In genomic region chr9:15681855-15682466, GRCm38 (mm10) we compare ENCODE assay signal across 9 mouse cellular contexts. TPM values are rescaled to one million over a fixed set of nuclear protein-coding genes. Genes with fewer than 3 reads are reported as not detected.
DNase-seq lines count a peak whose midpoint lies in the region; ATAC-seq lines count a peak whose summit lies in the region.
"Had no signal": no experiment of that assay in that cellular context is flagged by ENCODE, and none has a peak within 500 bp of the region (broad histone marks: within the 10 kb centered on the region; RNA-seq: fewer than 3 reads in every experiment).

No protein-coding gene starts in this region.

- no peaks in the 10 kb centered on the region for H3K9me3 ChIP-seq in lung, embryonic 15.5 days

- no peak overlapping the region for H3K4me2 ChIP-seq in lung, embryonic 15.5 days

- H3K27me3 ChIP-seq in lung, embryonic 15.5 days = no peaks in the 10 kb centered on the region

- no peaks in the 10 kb centered on the region for H3K36me3 ChIP-seq in lung, embryonic 15.5 days

- ATAC-seq in hematopoietic stem cell, adult 5-6 weeks (replicated peaks in 1 of 2; ENCODE audit: insufficient read depth in 1 of 2, low FRiP score in 2 of 2, low TSS enrichment in 1 of 2, low read depth in 1 of 2, poor library complexity in 2 of 2, severe bottlenecking in 2 of 2) = peak; percentile 61 to 75
- peak; percentile 81 for ATAC-seq in lung, embryonic 15.5 days (ENCODE audit: borderline replicate concordance, extremely low read depth, low FRiP score, low TSS enrichment)

- no peak overlapping the region for H3K27ac ChIP-seq in lung, embryonic 15.5 days
- H3K27ac ChIP-seq: macrophage had no signal

- WGBS in lung, embryonic 15.5 days = 10% methylated on average over 2 of the region's 2 CpGs

- no peaks in the 10 kb centered on the region for H3K4me1 ChIP-seq in lung, embryonic 15.5 days

- peak; percentile 29 for DNase-seq in Muller cell, postnatal 12 days (ENCODE audit: inconsistent ontology term)
- peak; percentile 26 for DNase-seq in cerebellum, adult 9-10 months
- peak; percentile 50 to 86 for DNase-seq in frontal cortex, adult 2 months (ENCODE audit: extremely low spot score in 1 of 2, low spot score in 1 of 2)
- DNase-seq in layer of hippocampus, adult 8-10 months (ENCODE audit: low spot score in 2 of 2) = peak; percentile 67 to 78
- peak; percentile 84 for DNase-seq in retina, postnatal 1 day
- DNase-seq in urinary bladder, postnatal 25 days (ENCODE audit: low spot score) = peak; percentile 45

- H3K9ac ChIP-seq in lung, embryonic 15.5 days = no peak overlapping the region

- no peak overlapping the region for H3K4me3 ChIP-seq in lung, embryonic 15.5 days

RNA-seq across cellular contexts. Expression of gene Slc36a4, which starts 27.6 kb away (rescaled TPM):
- 21.5 and 23.6 TPM in 2 replicates for polyA plus RNA-seq in frontal cortex, adult 2 months (2012; rRNA removed)
- total RNA-seq in hematopoietic stem cell, adult 5-6 weeks (2017) = 7.3 and 8.9 TPM in 2 replicates
- total RNA-seq in layer of hippocampus, adult 8-10 months (2022) = 10 to 100 TPM; 40.4 to 48.4 (median 43.7) TPM
- polyA plus RNA-seq in lung, embryonic 15.5 days (2015; fragmentation: Nextera tagmentation; extraction: Ambion mirVana) = 12.3 and 12.6 TPM in 2 replicates

RNA-seq across cellular contexts. Expression of gene Deup1, which starts 54.2 kb away (rescaled TPM):
- polyA plus RNA-seq in frontal cortex, adult 2 months (2012; rRNA removed) = 0.08 and 0.11 TPM in 2 replicates
- not detected in 2 replicates for total RNA-seq in hematopoietic stem cell, adult 5-6 weeks (2017)
- total RNA-seq in layer of hippocampus, adult 8-10 months (2022) = 1 to 10 TPM in 1 of 4 experiments, under 1 TPM in 3; 0.58 to 1.7 (median 0.72) TPM
- polyA plus RNA-seq in lung, embryonic 15.5 days (2015; fragmentation: Nextera tagmentation; extraction: Ambion mirVana) = 9.0 and 9.9 TPM in 2 replicates
- polyA plus RNA-seq: macrophage had no signal

Comparison
In these comparisons a context has a peak if more than half of its experiments do, and no peak if none do; other contexts are left out.
1. DNase-seq: peak in every context shown above with its lines; median percentile 84 in retina, postnatal 1 day; 72 in layer of hippocampus, adult 8-10 months; 68 in frontal cortex, adult 2 months; 45 in urinary bladder, postnatal 25 days; 29 in Muller cell, postnatal 12 days; 26 in cerebellum, adult 9-10 months.